Mouse (Mus musculus): ENCODE results near the gene Kcnb1.

- TF ChIP-seq CTCF (IDR thresholded peaks at IDR 0.05; ENCODE audit: low read depth), result peak; percentile 16; the same call in 1 of the 2 replicates
- no peak for TF ChIP-seq EP300 (IDR thresholded peaks at IDR 0.05; ENCODE audit: low read depth)
Observed at GRCm38 (mm10) chr2:167063906-167064496, 126.0 kb downstream of the Kcnb1 start.
